Mouse (Mus musculus) heart, postnatal 0 days (tissue): ENCODE measurements around the gene Tmc6. TPM values are rescaled to one million over a fixed set of nuclear protein-coding genes. Genes with fewer than 3 reads are reported as not detected.

Experiments
- ATAC-seq: fragments of 200-750 bp; cut with Nextera tagmentation; 2 replicates; pipeline ENCODE4 v1.8.0; 2017; ENCODE audit warnings: low read depth, moderate number of reproducible peaks, moderate library complexity; ENCODE audit not compliant: insufficient read depth
- DNase-seq: peaks from one replicate; pipeline ENCODE4 v3.0.0-alpha.2; 2016; ENCODE audit warnings: low spot score
- H3K27ac ChIP-seq: fragments of 300-500 bp; sonication (generic); 2 replicates; pipeline ENCODE4 v1.5.1; 2014; ENCODE audit warnings: low read depth, mild to moderate bottlenecking
- H3K27me3 ChIP-seq: fragments of 300-500 bp; sonication (generic); 2 replicates; pipeline ENCODE4 v1.6.1; 2014; ENCODE audit warnings: low read length, mixed read lengths; ENCODE audit not compliant: control insufficient read depth, insufficient read depth
- H3K36me3 ChIP-seq: fragments of 300-500 bp; sonication (generic); replicated peaks from 2 replicates; pipeline ENCODE4 v1.6.1; 2014; ENCODE audit warnings: low read length, mixed read lengths; ENCODE audit not compliant: control insufficient read depth, insufficient read depth
- H3K4me1 ChIP-seq: fragments of 300-500 bp; sonication (generic); 2 replicates; pipeline ENCODE4 v1.6.1; 2014; ENCODE audit warnings: antibody characterized with exemption; ENCODE audit not compliant: control insufficient read depth, insufficient read depth
- H3K4me2 ChIP-seq: fragments of 300-500 bp; sonication (generic); 2 replicates; pipeline ENCODE4 v1.6.1; 2014; ENCODE audit warnings: low read depth, mild to moderate bottlenecking, low read length, moderate library complexity
- H3K4me3 ChIP-seq: fragments of 300-500 bp; sonication (generic); 2 replicates; pipeline ENCODE4 v1.5.1; 2014; ENCODE audit warnings: low read depth, low read length
- H3K9ac ChIP-seq: fragments of 300-500 bp; sonication (generic); replicated peaks from 2 replicates; pipeline ENCODE4 v1.6.1; 2014; ENCODE audit warnings: low read depth, low read length, mixed read lengths
- H3K9me3 ChIP-seq: fragments of 300-500 bp; sonication (generic); replicated peaks from 2 replicates; pipeline ENCODE4 v1.6.1; 2016; ENCODE audit warnings: low read length; ENCODE audit not compliant: control insufficient read depth
- CTCF ChIP-seq: IDR thresholded peaks from 2 replicates; pipeline ENCODE4 v1.5.1; 2016; ENCODE audit warnings: antibody characterized with exemption, control low read depth, low read depth
- EP300 ChIP-seq: IDR thresholded peaks from 2 replicates; pipeline ENCODE4 v1.6.1; 2016; ENCODE audit warnings: antibody characterized with exemption, low read depth
- WGBS: fragments of 180-500 bp; shearing (Covaris S2); extraction: QIAGEN DNeasy Blood & Tissue Kit; methylation state at CpG from one replicate; pipeline ENCODE4 v1.1.7; 2014; 5-methylcytosine and 5-hydroxymethylcytosine counted together
- polyA plus RNA-seq: library from polyadenylated mRNA; unstranded; fragments of >200 nt; fragmentation: Nextera tagmentation; extraction: Ambion mirVana; gene quantifications from 2 replicates; pipeline ENCODE4 v1.2.1, GENCODE M21; 2015
- total RNA-seq: library from RNA; depleted of rRNA; stranded (reverse); fragments of >200 nt; gene quantifications from 2 replicates; pipeline ENCODE4 v1.2.3, GENCODE M21; 2014; ENCODE audit warnings: low replicate concordance

The Tmc6 gene
- total and polyA plus RNA-seq, 2 experiments from 2014 or later, result 20.4 to 31.8 TPM

- no peaks in the 10 kb centered on the region for H3K36me3 ChIP-seq
- no peak overlapping the region for H3K27ac ChIP-seq
- no peak overlapping the region for H3K4me3 ChIP-seq
- no peaks in the 10 kb centered on the region for H3K27me3 ChIP-seq
- H3K9me3 ChIP-seq, result no peaks in the 10 kb centered on the region
- no peak overlapping the region for H3K4me2 ChIP-seq
- 45% methylated on average over 5 of the region's 5 CpGs for WGBS
- ATAC-seq (no peak), DNase-seq (no peak)
- no peaks in the 10 kb centered on the region for H3K4me1 ChIP-seq
- 0 out of 2 replicates have a peak overlapping the region, but pooled peaks have one; percentile 15 for H3K9ac ChIP-seq
- TF ChIP-seq CTCF, result no peak
These were observed 17.2 kb upstream of the Tmc6 start for GRCm38 (mm10) chr11:117799174-117799573.

GRCm38 (mm10) chr11:117798160-117798541 lies 16.2 kb upstream of the Tmc6 start:
- ATAC-seq, result no peak
- Histone ChIP-seq H3K27me3 (no peaks in the 10 kb centered on the region), H3K36me3 (no peaks in the 10 kb centered on the region), H3K27ac (no peak overlapping the region), H3K4me1 (no peaks in the 10 kb centered on the region), H3K9me3 (no peaks in the 10 kb centered on the region), H3K9ac (no peak overlapping the region), H3K4me2 (no peak overlapping the region), H3K4me3 (no peak overlapping the region)
- 35% methylated on average over 2 of the region's 2 CpGs for WGBS
- TF ChIP-seq CTCF (no peak), EP300 (no peak)
- no peak for DNase-seq

- Histone ChIP-seq H3K4me2 (no peak within 1 kb of the TSS), H3K9me3 (no peaks in the 10 kb centered on the region), H3K9ac (no peak within 1 kb of the TSS), H3K27ac (no peak within 1 kb of the TSS), H3K4me3 (no peak within 1 kb of the TSS), H3K27me3 (no peaks in the 10 kb centered on the region), H3K4me1 (0 out of 2 replicates have a peak, but pooled peaks cover under 1% of the 10 kb centered on the region), H3K36me3 (no peaks in the 10 kb centered on the region)
- ATAC-seq (no peak), DNase-seq (no peak)
- TF ChIP-seq CTCF (no peak), EP300 (no peak)
- 55% methylated on average over 9 of the region's 9 CpGs for WGBS
These were observed 15.6 kb upstream of the Tmc6 start, which contains the start of gene 6030468B19Rik for GRCm38 (mm10) chr11:117797511-117798159. Gene 6030468B19Rik, plus strand, starts transcription at chr11:117797660.

- H3K9me3 ChIP-seq, result no peaks in the 10 kb centered on the region
- H3K27ac ChIP-seq, result no peak overlapping the region
- H3K4me1 ChIP-seq, result peaks cover 4% of the 10 kb centered on the region; the same call in 1 of the 2 replicates
- no peaks in the 10 kb centered on the region for H3K36me3 ChIP-seq
- no peak overlapping the region for H3K9ac ChIP-seq
- H3K4me3 ChIP-seq, result no peak overlapping the region
- TF ChIP-seq CTCF (no peak), EP300 (no peak)
- H3K4me2 ChIP-seq, result no peak overlapping the region
- ATAC-seq, result no peak
- H3K27me3 ChIP-seq, result no peaks in the 10 kb centered on the region
- no peak for DNase-seq
- WGBS, result 54% methylated on average over 5 of the region's 5 CpGs
These were observed 15.0 kb upstream of the Tmc6 start for GRCm38 (mm10) chr11:117796954-117797353.

GRCm38 (mm10) chr11:117794035-117794551 lies 12.1 kb upstream of the Tmc6 start:
- no peaks in the 10 kb centered on the region for H3K9me3 ChIP-seq
- peaks cover 9% of the 10 kb centered on the region; the same call in 1 of the 2 replicates for H3K4me1 ChIP-seq
- H3K9ac ChIP-seq, result no peak overlapping the region
- ATAC-seq (no peak), DNase-seq (no peak)
- 0 out of 2 replicates have a peak, but pooled peaks cover 5% of the 10 kb centered on the region for H3K27me3 ChIP-seq
- no peak overlapping the region for H3K4me2 ChIP-seq
- H3K36me3 ChIP-seq, result no peaks in the 10 kb centered on the region
- H3K27ac ChIP-seq, result no peak overlapping the region
- H3K4me3 ChIP-seq, result no peak overlapping the region
- WGBS, result 70% methylated on average over 4 of the region's 4 CpGs
- TF ChIP-seq CTCF (no peak), EP300 (no peak)
